Mouse (Mus musculus): ENCODE data around the gene Kcnn4.

DNA sequence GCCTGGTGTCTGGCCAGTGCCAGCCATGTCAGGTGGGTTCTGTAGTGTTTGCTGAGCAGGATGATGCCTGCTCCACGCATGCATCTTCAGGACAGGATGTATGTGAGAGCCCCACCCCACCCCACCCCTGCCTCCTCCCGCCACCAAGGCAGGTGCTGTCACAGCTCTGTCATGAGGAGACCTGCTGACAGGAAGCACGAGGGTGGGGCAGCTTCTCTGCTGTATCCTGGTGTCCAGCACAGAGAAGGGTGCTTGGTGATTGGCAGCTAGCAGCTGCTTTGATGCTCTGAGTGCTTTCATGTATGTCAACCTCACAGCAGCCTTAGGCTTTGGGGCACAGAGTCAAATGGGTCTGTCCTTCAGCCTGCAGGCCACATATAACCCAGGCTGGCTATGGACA, 43.6 kb downstream of the Kcnn4 start:
- no peak for TF ChIP-seq POLR2A (IDR thresholded peaks at IDR 0.05; ENCODE audit: borderline replicate concordance, insufficient read depth, low read length)
- TF ChIP-seq CTCF (IDR thresholded peaks at IDR 0.05; ENCODE audit: borderline replicate concordance, insufficient read depth, low read depth, low read length) = no peak

Data from cerebellum, adult 2 months (tissue).